Mouse (Mus musculus) urinary bladder, postnatal 4 days (tissue): ENCODE measurements around the gene Fasl.

ENCODE experiments used
- DNase-seq, 2 experiments: peaks; one replicate each; pipeline ENCODE4 v3.0.0; 2021 to 2022; ENCODE audit warnings: low spot score in 2 of 2

The Fasl gene

GRCm38 (mm10) chr1:161788339-161788738 is at the start of gene Fasl:
Gene Fasl (minus strand): TSS chr1:161788495.
- no peak for DNase-seq

GRCm38 (mm10) chr1:161826677-161827076 is 38.4 kb upstream of the Fasl start:
- no peak for DNase-seq

GRCm38 (mm10) chr1:161809428-161809827 is 21.1 kb upstream of the Fasl start:
- DNase-seq = no peak

GRCm38 (mm10) chr1:161808980-161809379 is 20.7 kb upstream of the Fasl start:
- no peak for DNase-seq

- DNase-seq = no peak
These were observed 16.3 kb upstream of the Fasl start for GRCm38 (mm10) chr1:161804541-161804971.

- DNase-seq = no peak
These were observed 13.0 kb upstream of the Fasl start for GRCm38 (mm10) chr1:161801321-161801720.

GRCm38 (mm10) chr1:161800256-161800655 is 12.0 kb upstream of the Fasl start:
- DNase-seq = no peak

GRCm38 (mm10) chr1:161799791-161800190 is 11.5 kb upstream of the Fasl start:
- no peak for DNase-seq

- no peak for DNase-seq
These were observed 10.6 kb upstream of the Fasl start for GRCm38 (mm10) chr1:161798866-161799265.

DNA sequence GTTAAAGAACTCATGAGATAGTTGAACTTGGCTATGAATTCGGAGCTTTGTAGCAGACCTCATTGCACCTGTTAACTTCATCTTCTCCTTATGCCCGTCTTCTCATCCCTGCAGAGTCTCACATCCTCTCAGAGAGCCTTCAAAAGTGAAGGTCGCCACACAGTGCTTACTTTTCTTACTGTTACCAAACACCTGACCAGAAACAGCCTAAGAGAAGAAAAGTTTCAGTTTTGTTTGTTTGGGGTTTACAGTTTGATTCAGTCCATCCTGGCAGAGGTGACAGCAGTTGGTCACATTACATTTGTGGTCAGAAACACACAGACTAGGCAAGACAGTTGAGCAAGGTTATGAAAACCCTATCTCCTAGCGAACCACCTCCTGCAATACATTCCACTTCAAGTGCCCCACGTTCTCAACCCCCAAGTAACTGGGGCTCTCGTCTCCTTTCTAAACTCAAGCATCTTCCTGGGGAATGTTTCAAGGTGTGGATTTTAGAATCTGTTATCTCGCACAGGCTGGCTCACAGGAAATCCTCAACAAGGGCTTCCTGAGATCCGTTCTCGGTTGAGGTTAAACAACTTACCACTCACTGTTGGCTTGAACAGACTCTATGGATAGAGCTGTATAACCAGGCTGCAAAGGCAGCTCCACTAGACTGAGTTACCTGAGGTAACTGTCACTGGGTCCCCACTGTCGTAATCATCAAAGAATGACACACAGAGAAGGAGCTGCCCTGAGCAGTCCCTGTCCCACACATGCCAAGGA is 6.3 kb upstream of the Fasl start:
- no peak for DNase-seq

- DNase-seq = no peak
These were observed 5.0 kb upstream of the Fasl start for GRCm38 (mm10) chr1:161793321-161793720.

GRCm38 (mm10) chr1:161792687-161792969 is 4.3 kb upstream of the Fasl start:
- no peak for DNase-seq

DNA sequence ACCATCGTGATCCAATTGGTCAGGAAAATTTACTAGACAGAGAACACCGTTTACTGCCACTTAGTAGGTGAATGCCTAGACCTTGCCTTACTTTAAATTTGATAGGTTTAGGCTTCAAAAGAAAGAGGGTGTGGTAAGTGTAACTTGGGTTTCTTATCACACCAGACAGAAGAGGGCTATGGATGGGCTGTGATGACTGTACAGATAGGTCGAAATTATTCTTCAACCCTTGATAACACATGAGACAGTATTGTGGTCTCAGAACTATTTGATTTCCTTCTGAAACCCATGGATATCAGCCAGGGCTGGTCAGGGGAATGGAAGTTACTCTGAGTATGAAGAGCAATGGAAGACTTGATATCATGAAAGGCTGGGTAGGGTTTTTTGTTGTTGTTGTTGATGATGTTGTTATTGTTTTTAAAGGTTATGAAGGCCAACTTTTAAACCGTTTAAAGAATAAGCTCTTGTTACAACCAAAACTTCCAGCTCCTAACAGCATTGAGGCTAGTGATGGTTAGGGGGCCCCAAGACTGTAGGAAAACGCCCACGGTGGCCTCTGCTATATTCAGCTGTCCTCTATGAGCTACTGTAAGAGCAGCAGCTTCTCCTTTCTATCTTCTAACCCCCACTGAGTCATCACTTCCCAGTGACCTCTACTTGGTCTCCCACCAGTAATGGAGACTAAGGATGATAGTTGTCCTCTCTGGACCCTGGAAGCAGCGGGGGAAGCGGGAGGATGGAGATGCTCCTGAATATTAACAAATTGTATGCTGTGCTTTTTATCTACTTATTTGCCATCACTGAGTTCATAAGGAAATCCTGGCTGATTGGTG is 3.8 kb upstream of the Fasl start:
- no peak for DNase-seq

DNA sequence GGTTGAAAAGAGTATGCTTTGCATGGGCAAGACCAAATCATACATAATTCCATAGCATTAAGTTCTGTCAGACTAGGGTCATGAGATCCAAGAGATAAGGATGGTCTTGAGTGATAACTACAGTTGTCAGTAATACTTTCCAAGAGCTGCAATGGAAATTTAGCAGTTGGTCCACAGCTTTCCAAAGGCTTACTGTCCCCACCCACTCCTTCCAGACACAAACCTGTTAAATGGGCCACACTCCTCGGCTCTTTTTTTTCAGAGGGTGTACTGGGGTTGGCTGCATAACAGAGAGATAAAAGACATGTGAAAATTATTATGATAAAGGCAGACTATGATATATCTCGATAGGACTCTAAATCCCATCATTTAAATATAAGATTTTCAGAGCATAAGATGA is 5.6 kb downstream of the Fasl start:
- DNase-seq = no peak

- DNase-seq = no peak
These were observed 6.7 kb downstream of the Fasl start for GRCm38 (mm10) chr1:161781594-161781993.

DNA sequence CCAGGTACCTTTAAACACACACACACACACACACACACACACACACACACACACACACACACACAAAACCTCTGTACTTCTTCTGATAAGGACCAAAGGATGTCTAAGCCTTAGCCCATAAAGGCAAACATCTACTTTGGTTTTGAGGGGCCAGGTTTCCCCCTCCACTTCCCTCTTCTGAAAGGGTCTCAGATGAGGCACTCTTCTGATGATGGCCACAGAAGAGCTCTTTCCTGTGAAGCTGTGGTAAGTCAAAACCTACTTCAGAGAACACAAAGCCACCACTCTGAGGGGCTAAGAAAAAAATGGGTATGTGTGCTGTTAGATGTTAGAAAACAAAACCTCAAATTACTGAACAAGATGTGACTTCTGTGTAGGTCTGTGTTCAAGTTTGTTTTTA is 9.2 kb downstream of the Fasl start:
- DNase-seq = no peak

- no peak for DNase-seq
These were observed 13.1 kb downstream of the Fasl start for GRCm38 (mm10) chr1:161775151-161775550.

DNA sequence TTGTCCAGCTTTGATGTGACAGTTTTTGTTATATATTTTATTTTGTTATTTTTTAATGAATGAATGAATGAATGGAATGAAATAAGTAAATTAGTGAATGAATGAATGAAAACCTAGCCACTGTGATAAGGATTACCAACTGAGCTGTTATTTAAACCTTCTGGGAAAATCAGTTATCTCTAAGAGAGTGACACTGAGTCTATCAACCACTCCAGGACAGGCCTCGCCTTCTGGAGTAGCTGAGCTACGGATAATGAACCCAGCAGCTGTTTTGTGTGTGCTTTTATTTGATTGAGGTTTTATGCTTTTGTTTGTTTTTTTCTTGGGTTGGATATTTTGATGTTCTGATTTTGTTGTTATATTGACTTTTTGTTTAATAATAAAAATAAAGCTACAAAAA is 17.0 kb downstream of the Fasl start:
- no peak for DNase-seq

DNA sequence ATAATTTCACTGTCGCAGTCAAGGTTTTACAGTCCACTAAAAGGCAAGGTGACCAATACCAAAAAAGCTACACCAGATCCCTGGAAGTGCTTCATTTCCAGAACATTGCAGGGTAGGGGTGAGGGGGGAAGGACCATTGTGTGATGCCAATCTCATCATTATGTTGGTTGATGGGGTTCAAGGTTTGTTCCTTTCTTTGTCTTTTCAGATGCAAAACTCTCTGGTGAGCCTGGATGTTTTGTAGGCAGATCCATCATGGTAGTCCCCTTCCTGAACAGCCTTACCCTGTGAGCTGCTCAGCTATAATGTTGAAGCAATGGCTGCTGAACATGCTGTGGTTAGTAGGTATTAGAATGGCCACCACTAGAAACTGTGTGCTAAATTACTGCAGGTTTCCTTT is 19.0 kb downstream of the Fasl start:
- no peak for DNase-seq

DNA sequence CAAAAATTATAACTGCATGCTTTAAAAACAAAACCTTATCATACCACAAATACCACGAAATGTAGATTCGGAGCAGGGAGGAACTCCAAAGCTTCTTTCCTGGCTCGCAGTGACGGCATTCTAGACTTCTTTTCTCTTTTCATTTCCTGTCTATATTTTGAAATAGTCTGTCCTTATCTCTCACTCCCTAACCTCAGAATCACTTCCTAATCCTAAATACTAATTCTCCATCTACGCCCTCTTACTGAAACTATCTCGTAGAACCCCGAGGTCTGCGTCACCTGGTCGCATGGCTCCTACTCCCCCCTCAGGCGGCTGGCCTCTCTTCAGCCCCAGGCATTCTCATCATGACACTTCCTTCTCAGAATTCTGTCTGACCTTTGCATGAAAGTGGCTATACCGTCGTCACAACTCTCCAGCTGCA is 21.2 kb downstream of the Fasl start:
- DNase-seq = no peak

DNA sequence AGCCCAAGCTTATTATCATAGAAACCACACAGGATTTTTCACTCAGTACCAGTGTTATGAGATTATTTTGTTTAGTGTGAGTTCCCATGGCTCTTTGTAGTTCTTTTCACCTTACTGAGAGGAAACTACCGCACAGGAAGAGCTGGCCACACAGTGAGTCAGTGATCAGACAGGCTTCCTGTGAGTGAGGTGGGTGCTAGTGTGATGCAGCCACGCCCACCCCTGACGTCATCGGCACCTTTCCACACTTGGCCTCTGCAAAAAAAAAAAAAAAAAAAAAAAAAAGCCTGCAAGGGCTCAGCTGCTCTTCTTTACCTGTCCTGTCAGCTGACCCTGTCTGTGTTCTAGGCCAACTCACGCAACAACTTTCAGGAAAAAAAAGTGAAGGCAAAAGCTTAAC is 21.6 kb downstream of the Fasl start:
- DNase-seq = no peak

GRCm38 (mm10) chr1:161765932-161766331 is 22.4 kb downstream of the Fasl start:
- no peak for DNase-seq

DNA sequence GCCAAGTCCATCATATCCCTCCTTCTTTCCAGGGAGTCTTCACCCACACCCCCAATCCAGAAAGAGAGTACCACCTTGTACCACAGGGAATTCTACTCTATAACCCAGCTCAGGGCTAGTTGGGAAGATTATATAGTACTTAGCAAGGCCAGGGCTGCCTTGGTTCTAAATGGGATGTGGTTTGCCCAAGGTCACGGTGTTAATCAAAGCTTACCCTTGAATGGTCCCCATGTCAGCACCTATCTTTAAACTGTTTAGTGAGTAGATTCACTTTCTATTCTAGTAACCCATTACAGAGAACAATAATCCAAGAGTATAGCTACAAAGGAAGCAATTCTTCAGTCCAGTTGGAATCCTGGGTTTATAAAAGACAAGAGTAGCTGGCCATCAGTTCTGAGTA is 23.3 kb downstream of the Fasl start:
- no peak for DNase-seq
